Mouse (Mus musculus): ENCODE data around the gene Rora. TPM values are rescaled to one million over a fixed set of nuclear protein-coding genes. Genes with fewer than 3 reads are reported as not detected.

The Rora gene
- polyA plus RNA-seq, 1 experiment = 11.7 TPM

DNA sequence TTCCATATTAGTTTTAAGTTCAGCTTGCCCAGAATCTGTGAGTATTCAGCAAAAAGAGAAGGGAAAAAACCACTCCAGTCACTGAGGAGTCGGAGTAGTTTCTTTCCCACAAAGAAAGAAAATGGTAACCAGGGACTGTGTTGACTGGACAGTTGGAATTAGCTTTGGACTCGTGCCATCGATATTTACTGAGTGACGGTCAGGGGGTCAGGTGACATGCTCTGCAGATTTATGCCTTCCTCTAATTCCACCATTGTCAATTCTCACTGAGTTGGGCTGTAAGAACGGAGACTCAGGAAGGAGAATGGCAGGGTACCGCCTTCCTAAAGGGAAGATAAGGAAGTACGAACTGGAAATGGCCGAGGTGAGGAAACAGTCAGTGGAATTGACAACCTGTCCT lies 670.2 kb downstream of the Rora start:
- DNase-seq (ENCODE audit: low read depth) = no peak
- no peak for TF ChIP-seq CTCF (IDR thresholded peaks at IDR 0.05; ENCODE audit: borderline replicate concordance, extremely low read depth, insufficient read depth, insufficient read length)
- no peak for TF ChIP-seq POLR2A (IDR thresholded peaks at IDR 0.05; ENCODE audit: borderline replicate concordance, extremely low read depth, insufficient read depth, insufficient read length, poor library complexity, severe bottlenecking)

DNA sequence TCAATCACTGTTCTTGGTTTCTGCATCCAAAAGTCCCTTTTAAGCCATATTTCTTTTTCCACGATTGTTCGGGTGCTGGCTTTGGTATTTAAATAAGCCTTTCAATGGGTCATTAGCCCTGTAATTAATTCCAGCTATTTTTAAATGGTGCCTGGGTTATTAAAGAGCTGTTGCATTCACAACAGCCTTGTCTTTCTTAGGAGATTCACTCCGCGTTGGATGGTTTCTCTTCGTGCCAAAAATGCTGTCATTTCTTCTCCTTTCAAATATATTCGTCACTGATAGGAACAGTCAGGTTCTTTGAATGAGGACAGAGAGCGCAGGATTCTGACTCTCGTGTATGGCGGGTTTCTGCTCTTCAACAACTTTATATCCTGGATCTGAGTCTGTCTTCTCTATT lies 673.5 kb downstream of the Rora start:
- DNase-seq (ENCODE audit: low read depth) = peak; percentile 50
- TF ChIP-seq POLR2A (IDR thresholded peaks at IDR 0.05; ENCODE audit: borderline replicate concordance, extremely low read depth, insufficient read depth, insufficient read length, poor library complexity, severe bottlenecking) (no peak), CTCF (IDR thresholded peaks at IDR 0.05; ENCODE audit: borderline replicate concordance, extremely low read depth, insufficient read depth, insufficient read length) (no peak)

DNA sequence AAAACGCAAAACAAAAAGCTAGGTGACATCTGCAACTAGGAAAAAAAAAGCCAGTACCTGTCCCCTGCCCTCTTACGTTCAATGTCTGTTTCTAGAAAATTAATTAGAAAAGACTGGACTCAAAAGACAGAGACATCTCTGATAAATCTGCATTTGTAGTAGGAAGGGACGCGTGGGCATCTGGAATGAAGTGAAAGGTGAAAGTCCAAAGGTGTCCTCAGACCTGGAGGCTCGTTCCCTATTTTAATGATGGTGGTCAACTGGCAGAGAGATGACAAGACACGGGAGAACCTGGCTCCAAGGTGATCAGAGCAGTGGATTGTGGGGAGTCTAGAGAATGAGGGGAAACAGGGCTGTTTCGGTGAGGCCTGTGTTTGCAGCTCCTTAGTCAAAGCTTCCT lies 674.0 kb downstream of the Rora start:
- no peak for DNase-seq (ENCODE audit: low read depth)
- TF ChIP-seq POLR2A (IDR thresholded peaks at IDR 0.05; ENCODE audit: borderline replicate concordance, extremely low read depth, insufficient read depth, insufficient read length, poor library complexity, severe bottlenecking) = no peak
- no peak for TF ChIP-seq CTCF (IDR thresholded peaks at IDR 0.05; ENCODE audit: borderline replicate concordance, extremely low read depth, insufficient read depth, insufficient read length)

DNA sequence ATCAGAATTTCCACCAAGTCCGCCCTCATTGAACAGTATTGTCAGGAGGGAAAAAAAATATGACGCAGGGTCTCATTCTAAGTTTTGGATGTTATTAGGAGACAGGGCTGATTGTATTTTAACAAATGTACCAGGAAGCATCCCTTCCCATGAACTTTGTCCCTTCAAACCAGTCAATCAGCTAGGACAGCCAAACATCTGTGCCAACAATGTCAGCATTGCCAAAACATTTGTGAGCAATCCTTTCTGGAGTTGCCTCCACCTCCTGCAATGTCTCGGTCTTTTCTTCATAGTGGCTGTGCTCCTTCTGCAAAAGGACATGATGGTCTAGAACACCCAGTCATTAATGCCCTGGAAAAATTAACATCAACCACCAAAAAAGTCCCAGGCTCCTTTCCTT lies 678.2 kb downstream of the Rora start:
- TF ChIP-seq CTCF (IDR thresholded peaks at IDR 0.05; ENCODE audit: borderline replicate concordance, extremely low read depth, insufficient read depth, insufficient read length) (no peak), POLR2A (IDR thresholded peaks at IDR 0.05; ENCODE audit: borderline replicate concordance, extremely low read depth, insufficient read depth, insufficient read length, poor library complexity, severe bottlenecking) (no peak)
- DNase-seq (ENCODE audit: low read depth) = no peak

DNA sequence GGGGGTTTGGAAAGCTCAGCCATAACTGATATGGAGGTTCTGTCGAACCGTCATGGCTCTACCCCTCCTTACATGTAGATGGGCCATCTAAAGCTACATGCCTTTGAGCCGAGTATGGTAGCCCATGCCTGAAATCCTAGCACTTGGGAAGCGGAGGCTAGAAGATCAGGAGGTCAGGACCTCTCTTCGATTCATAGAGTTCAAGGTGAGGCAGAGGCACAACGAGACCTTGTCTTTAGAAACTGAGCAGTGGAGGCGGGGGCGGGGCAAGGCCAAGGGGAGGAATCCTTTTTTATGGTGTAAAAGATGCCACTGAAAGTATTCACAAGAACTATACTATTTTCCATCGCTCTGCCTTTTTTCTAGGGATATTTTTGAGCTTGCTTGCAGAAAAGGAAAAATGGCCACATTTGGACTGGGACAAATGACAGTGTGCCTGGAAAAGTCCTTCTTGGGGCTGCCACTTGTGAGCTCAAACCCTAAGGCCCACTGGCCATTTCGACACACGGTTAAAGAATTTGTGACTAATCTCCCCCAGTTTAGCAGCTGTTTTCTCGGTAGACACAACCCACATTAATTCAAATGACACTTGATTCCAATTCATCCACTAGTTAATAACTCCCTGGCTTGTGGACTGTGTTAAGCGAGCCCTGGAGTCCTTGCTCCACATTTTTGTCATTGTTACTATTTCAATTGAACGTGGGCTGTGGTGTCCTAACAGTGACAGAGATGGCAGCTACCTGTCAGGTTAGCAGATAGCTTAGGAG lies 679.4 kb downstream of the Rora start:
- no peak for TF ChIP-seq POLR2A (IDR thresholded peaks at IDR 0.05; ENCODE audit: borderline replicate concordance, extremely low read depth, insufficient read depth, insufficient read length, poor library complexity, severe bottlenecking)
- TF ChIP-seq CTCF (IDR thresholded peaks at IDR 0.05; ENCODE audit: borderline replicate concordance, extremely low read depth, insufficient read depth, insufficient read length) = no peak
- no peak for DNase-seq (ENCODE audit: low read depth)

DNA sequence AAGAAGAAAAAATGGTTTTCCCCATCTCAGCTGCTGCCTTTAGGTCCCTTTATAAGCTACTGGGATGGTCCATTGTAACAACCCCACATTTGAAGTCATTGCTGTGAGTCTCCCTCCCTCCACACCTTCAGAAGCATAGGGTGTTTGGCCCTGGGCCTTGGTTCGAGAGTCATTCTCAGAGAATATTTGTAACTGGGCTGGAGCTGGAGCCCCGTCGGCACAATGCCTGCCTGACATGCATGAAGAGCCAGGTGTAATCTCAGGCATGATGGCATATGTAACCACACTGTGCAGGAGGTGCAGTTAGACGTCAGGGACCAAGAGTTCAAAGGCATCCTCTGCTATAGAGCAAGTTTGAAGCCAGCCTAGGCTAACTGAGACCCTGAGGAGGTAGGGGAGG lies 680.1 kb downstream of the Rora start:
- DNase-seq (ENCODE audit: low read depth) = no peak
- no peak for TF ChIP-seq CTCF (IDR thresholded peaks at IDR 0.05; ENCODE audit: borderline replicate concordance, extremely low read depth, insufficient read depth, insufficient read length)
- TF ChIP-seq POLR2A (IDR thresholded peaks at IDR 0.05; ENCODE audit: borderline replicate concordance, extremely low read depth, insufficient read depth, insufficient read length, poor library complexity, severe bottlenecking) = no peak

DNA sequence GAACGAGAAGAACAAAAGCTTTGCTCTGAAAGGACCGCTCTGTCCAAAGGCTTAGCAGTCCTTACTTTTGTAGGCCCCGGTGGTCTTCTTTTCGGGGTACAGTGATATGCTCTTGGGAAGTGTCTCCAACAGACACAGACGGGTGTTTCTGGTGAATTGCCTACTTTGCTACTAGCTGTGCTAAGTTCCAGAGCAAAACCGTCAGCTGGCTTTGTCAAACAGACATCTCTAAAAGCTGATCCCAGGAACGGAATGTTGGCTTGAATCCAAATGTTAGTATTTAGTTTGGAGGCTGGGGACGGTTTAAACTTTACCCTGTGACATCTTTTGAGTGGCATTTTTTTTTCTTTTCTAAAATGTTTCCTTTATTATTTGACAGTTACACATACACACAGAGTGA lies 680.5 kb downstream of the Rora start:
- DNase-seq (ENCODE audit: low read depth) = peak; percentile 49
- TF ChIP-seq CTCF (IDR thresholded peaks at IDR 0.05; ENCODE audit: borderline replicate concordance, extremely low read depth, insufficient read depth, insufficient read length) (no peak), POLR2A (IDR thresholded peaks at IDR 0.05; ENCODE audit: borderline replicate concordance, extremely low read depth, insufficient read depth, insufficient read length, poor library complexity, severe bottlenecking) (no peak)

DNA sequence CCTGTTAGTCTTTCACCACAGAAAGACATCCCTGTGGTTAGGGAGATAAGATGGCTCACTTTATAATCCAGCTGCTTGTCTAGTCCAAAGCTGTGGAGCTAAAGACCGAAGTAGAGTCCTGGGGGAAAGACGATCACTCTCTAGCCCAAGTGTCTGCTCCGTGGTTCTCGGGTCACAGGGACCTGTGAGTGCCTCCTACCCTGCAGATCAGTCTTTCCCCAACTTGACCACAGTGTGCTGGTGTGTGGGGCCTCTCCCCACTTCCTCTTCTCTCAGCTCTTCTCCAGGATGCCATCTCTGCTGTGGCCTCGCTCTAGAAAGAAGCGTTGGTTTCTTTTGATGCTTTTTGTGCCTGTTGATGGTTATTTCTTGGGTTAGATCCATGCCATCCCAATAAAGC lies 682.5 kb downstream of the Rora start:
- no peak for DNase-seq (ENCODE audit: low read depth)
- no peak for TF ChIP-seq POLR2A (IDR thresholded peaks at IDR 0.05; ENCODE audit: borderline replicate concordance, extremely low read depth, insufficient read depth, insufficient read length, poor library complexity, severe bottlenecking)
- TF ChIP-seq CTCF (IDR thresholded peaks at IDR 0.05; ENCODE audit: borderline replicate concordance, extremely low read depth, insufficient read depth, insufficient read length) = no peak

DNA sequence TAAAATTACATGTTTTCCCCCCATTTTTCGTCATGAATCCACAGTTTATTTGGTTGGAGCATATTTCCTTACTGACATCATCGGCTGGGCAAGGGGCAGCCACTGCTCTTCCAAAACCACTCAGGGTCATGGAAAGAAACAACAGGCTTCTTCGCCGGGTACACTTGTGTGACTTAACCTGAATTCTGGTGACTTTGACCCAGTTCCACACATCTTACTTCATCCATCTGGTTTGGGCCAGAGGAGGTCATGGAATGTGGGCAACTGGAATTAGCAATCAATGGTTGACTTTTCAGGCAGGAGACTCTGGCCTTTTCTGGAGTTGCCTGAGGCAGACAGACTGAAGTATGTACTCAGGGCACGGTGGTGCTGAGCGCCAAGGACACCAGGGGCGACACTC lies 685.6 kb downstream of the Rora start:
- no peak for DNase-seq (ENCODE audit: low read depth)
- TF ChIP-seq POLR2A (IDR thresholded peaks at IDR 0.05; ENCODE audit: borderline replicate concordance, extremely low read depth, insufficient read depth, insufficient read length, poor library complexity, severe bottlenecking) (no peak), CTCF (IDR thresholded peaks at IDR 0.05; ENCODE audit: borderline replicate concordance, extremely low read depth, insufficient read depth, insufficient read length) (no peak)

DNA sequence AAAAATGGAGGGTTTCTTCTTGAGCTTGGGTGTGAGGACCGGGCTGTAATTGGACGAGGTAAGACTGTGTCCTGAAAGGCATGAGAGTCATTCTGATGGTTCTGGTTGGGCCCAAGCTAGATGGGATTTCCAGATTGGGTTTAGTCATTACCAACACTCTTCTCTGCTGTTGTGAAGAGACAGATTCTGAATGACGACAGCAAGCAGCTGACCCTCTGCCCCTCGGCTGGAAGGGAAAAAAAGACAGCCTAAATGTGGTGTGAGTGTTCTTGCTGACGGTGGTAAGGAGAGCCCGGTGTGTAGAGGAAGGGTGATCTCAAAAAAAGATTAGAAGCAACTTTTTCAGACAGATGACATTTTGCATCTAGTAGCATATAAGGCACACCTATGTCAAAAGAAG lies 686.2 kb downstream of the Rora start:
- TF ChIP-seq CTCF (IDR thresholded peaks at IDR 0.05; ENCODE audit: borderline replicate concordance, extremely low read depth, insufficient read depth, insufficient read length) = no peak
- TF ChIP-seq POLR2A (IDR thresholded peaks at IDR 0.05; ENCODE audit: borderline replicate concordance, extremely low read depth, insufficient read depth, insufficient read length, poor library complexity, severe bottlenecking) = no peak

DNA sequence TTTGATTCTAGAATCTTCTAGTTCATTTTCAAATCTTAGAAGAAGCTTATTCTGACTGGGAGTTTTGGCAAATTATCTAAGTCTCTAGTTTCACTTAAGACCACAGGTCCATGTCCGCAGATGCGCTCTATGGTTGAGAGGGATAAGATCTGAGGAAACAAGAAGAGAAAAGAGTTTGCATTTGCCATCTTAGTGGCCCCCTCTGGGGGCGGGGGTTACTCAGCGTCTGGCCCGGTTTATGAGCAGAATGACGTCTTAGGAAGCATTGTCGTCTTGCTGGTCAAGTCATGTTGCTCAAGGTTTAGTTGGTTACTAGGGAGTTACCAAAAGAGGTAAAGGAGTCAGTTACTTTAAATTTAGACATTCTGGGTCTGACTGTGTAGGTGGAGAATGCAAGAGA lies 686.8 kb downstream of the Rora start:
- no peak for DNase-seq (ENCODE audit: low read depth)
- TF ChIP-seq POLR2A (IDR thresholded peaks at IDR 0.05; ENCODE audit: borderline replicate concordance, extremely low read depth, insufficient read depth, insufficient read length, poor library complexity, severe bottlenecking) (no peak), CTCF (IDR thresholded peaks at IDR 0.05; ENCODE audit: borderline replicate concordance, extremely low read depth, insufficient read depth, insufficient read length) (no peak)

More for the DNA sequence above, 686.2 kb downstream of the Rora start:
- no peak for DNase-seq (ENCODE audit: low read depth)

DNA sequence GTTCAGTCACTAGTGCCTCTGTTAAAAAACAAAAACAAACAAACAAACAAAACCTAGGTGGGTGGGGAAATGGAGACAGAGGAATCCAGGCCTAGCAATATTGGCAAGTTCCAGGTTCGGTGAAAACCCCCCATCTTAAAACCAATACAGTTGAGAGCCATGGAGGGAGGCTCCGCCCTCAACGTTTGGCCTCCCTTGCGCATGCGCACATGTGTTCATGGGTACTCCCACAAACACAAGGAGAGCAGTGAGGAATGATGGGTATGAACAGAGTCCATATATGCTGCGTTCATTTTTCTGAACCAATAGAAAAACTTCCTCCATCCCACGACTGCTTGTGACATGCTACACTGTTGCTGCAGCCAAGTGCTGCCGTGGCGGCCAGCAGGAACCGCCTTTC lies 690.3 kb downstream of the Rora start:
- DNase-seq (ENCODE audit: low read depth) = no peak
- TF ChIP-seq POLR2A (IDR thresholded peaks at IDR 0.05; ENCODE audit: borderline replicate concordance, extremely low read depth, insufficient read depth, insufficient read length, poor library complexity, severe bottlenecking) (no peak), CTCF (IDR thresholded peaks at IDR 0.05; ENCODE audit: borderline replicate concordance, extremely low read depth, insufficient read depth, insufficient read length) (no peak)

All from brain, embryonic 14.5 days (tissue).